Mouse (Mus musculus): ENCODE data around the gene Klc4. TPM values are rescaled to one million over a fixed set of nuclear protein-coding genes. Genes with fewer than 3 reads are reported as not detected.

Gene Klc4
- total RNA-seq, 2 experiments from 2014 or later, result 12.7 to 15.0 TPM

- no peak for DNase-seq
These were observed 26.0 kb downstream of the Klc4 start for GRCm38 (mm10) chr17:46619683-46620357.

GRCm38 (mm10) chr17:46618769-46619682, 26.8 kb downstream of the Klc4 start:
- no peak for DNase-seq

GRCm38 (mm10) chr17:46618394-46618768, 27.4 kb downstream of the Klc4 start:
- no peak for DNase-seq

- no peak for DNase-seq
These were observed 28.0 kb downstream of the Klc4 start for GRCm38 (mm10) chr17:46617799-46618198.

GRCm38 (mm10) chr17:46613229-46613628, 32.6 kb downstream of the Klc4 start:
- no peak for DNase-seq

- DNase-seq, result no peak
These were observed 33.0 kb downstream of the Klc4 start for GRCm38 (mm10) chr17:46612820-46613219.

- no peak for DNase-seq
These were observed 33.6 kb downstream of the Klc4 start for GRCm38 (mm10) chr17:46612189-46612588.

- no peak for DNase-seq
These were observed 34.5 kb downstream of the Klc4 start for GRCm38 (mm10) chr17:46611316-46611715.

- DNase-seq, result no peak
These were observed 35.9 kb downstream of the Klc4 start for GRCm38 (mm10) chr17:46609721-46610514.

- no peak for DNase-seq
These were observed 39.8 kb downstream of the Klc4 start for GRCm38 (mm10) chr17:46605987-46606386.

- DNase-seq, result no peak
These were observed 40.7 kb downstream of the Klc4 start for GRCm38 (mm10) chr17:46605126-46605525.

- no peak for DNase-seq
These were observed 42.6 kb downstream of the Klc4 start for GRCm38 (mm10) chr17:46603229-46603628.

GRCm38 (mm10) chr17:46602212-46602611, 43.6 kb downstream of the Klc4 start:
- DNase-seq, result no peak

- DNase-seq, result no peak
These were observed 45.3 kb downstream of the Klc4 start for GRCm38 (mm10) chr17:46600569-46600968.

- no peak for DNase-seq
These were observed 46.9 kb downstream of the Klc4 start for GRCm38 (mm10) chr17:46598963-46599362.

GRCm38 (mm10) chr17:46597956-46598355, 47.9 kb downstream of the Klc4 start:
- no peak for DNase-seq

- DNase-seq, result no peak
These were observed 50.5 kb downstream of the Klc4 start for GRCm38 (mm10) chr17:46595336-46595735.

- no peak for DNase-seq
These were observed 51.2 kb downstream of the Klc4 start for GRCm38 (mm10) chr17:46594606-46595005.

- DNase-seq, result no peak
These were observed 52.7 kb downstream of the Klc4 start for GRCm38 (mm10) chr17:46593124-46593523.

GRCm38 (mm10) chr17:46591406-46591805, 54.4 kb downstream of the Klc4 start:
- DNase-seq, result no peak

GRCm38 (mm10) chr17:46590439-46590838, 55.4 kb downstream of the Klc4 start:
- DNase-seq, result no peak

GRCm38 (mm10) chr17:46589635-46590314, 56.0 kb downstream of the Klc4 start:
- no peak for DNase-seq

Data from gastrocnemius, postnatal 25 days (tissue).